Mouse (Mus musculus): ENCODE measurements around the gene Tiprl.

DNA sequence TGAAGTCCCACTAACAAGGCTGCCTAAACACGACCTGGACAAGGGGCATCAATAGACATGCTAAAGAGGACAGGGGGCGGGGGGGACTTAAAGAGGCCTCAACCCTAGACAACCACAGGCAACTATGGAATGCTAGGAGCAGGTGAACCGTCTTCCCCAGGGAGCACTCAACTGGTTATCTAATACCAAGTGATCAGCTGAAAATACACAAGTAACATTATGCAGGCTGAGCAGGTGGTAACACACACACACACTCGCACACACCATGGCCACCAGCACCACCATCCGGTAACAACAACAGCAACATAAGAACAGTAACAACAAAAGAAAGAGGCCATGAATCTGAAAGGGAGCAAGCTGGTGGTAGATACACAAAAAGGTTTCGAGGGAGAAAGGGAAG is 46.7 kb downstream of the Tiprl start:
- TF ChIP-seq GATA1 (IDR thresholded peaks at IDR 0.05; ENCODE audit: borderline replicate concordance, low read length): no peak
- TF ChIP-seq FLI1 (IDR thresholded peaks at IDR 0.05; ENCODE audit: low read length): no peak

All from megakaryocyte, embryonic 14.5 days (primary cell).